Mouse (Mus musculus) urinary bladder, adult 18-20 months (tissue): Measurements from ENCODE around the gene Mfsd2b.

Source experiments
- DNase-seq, 2 experiments: peaks; one replicate each; pipeline ENCODE4 v3.0.0; 2022; ENCODE audit warnings: low spot score in 2 of 2, mixed read lengths in 2 of 2

Mfsd2b gene

GRCm38 (mm10) chr12:4875623-4876022, 1.5 kb upstream of the Mfsd2b start:
- DNase-seq = no peak

GRCm38 (mm10) chr12:4873531-4873930, 628 bp downstream of the Mfsd2b start:
- DNase-seq = no peak

- no peak for DNase-seq
These were observed 1.1 kb downstream of the Mfsd2b start for GRCm38 (mm10) chr12:4872983-4873477.

- DNase-seq = no peak
These were observed 1.9 kb downstream of the Mfsd2b start for GRCm38 (mm10) chr12:4872273-4872672.

- no peak for DNase-seq
These were observed 2.9 kb downstream of the Mfsd2b start for GRCm38 (mm10) chr12:4871260-4871659.

- no peak for DNase-seq
These were observed 5.2 kb downstream of the Mfsd2b start for GRCm38 (mm10) chr12:4868924-4869323.

GRCm38 (mm10) chr12:4864338-4864690, 9.8 kb downstream of the Mfsd2b start:
- no peak for DNase-seq

GRCm38 (mm10) chr12:4863654-4864337, 10.4 kb downstream of the Mfsd2b start:
- DNase-seq = no peak

GRCm38 (mm10) chr12:4862672-4863071, 11.5 kb downstream of the Mfsd2b start:
- no peak for DNase-seq

- no peak for DNase-seq
These were observed 14.8 kb downstream of the Mfsd2b start for GRCm38 (mm10) chr12:4859241-4859914.

GRCm38 (mm10) chr12:4856834-4857233, 17.3 kb downstream of the Mfsd2b start:
- no peak for DNase-seq

GRCm38 (mm10) chr12:4856160-4856559, 18.0 kb downstream of the Mfsd2b start:
- DNase-seq = no peak

- DNase-seq = no peak
These were observed 30.4 kb downstream of the Mfsd2b start for GRCm38 (mm10) chr12:4843741-4844140.

GRCm38 (mm10) chr12:4842890-4843597, 31.1 kb downstream of the Mfsd2b start, which contains the start of gene Wdcp:
TSS of gene Wdcp (plus strand) at chr12:4843303.
- peak; percentile 79 to 87 for DNase-seq

GRCm38 (mm10) chr12:4842456-4842855, 31.7 kb downstream of the Mfsd2b start:
- no peak for DNase-seq

- DNase-seq = peak; percentile 36 to 48
These were observed 32.7 kb downstream of the Mfsd2b start, which contains the start of gene Fkbp1b for GRCm38 (mm10) chr12:4841392-4841887. TSS of gene Fkbp1b (minus strand) at chr12:4841591.

- no peak for DNase-seq
These were observed 33.4 kb downstream of the Mfsd2b start for GRCm38 (mm10) chr12:4840741-4841140.

- no peak for DNase-seq
These were observed 34.1 kb downstream of the Mfsd2b start for GRCm38 (mm10) chr12:4840010-4840409.

GRCm38 (mm10) chr12:4836959-4837358, 37.2 kb downstream of the Mfsd2b start:
- no peak for DNase-seq

- no peak for DNase-seq
These were observed 46.9 kb downstream of the Mfsd2b start for GRCm38 (mm10) chr12:4827256-4827655.

- DNase-seq = peak; percentile 97 to 98
These were observed 56.6 kb downstream of the Mfsd2b start, which contains the start of gene Sf3b6 for GRCm38 (mm10) chr12:4817361-4818101. TSS of gene Sf3b6 (plus strand) at chr12:4817544.
